Mouse (Mus musculus): Measurements from ENCODE around the gene Rgs12. TPM values are rescaled to one million over a fixed set of nuclear protein-coding genes. Genes with fewer than 3 reads are reported as not detected.

Rgs12 gene
- polyA plus RNA-seq, 1 experiment = 161 TPM

DNA sequence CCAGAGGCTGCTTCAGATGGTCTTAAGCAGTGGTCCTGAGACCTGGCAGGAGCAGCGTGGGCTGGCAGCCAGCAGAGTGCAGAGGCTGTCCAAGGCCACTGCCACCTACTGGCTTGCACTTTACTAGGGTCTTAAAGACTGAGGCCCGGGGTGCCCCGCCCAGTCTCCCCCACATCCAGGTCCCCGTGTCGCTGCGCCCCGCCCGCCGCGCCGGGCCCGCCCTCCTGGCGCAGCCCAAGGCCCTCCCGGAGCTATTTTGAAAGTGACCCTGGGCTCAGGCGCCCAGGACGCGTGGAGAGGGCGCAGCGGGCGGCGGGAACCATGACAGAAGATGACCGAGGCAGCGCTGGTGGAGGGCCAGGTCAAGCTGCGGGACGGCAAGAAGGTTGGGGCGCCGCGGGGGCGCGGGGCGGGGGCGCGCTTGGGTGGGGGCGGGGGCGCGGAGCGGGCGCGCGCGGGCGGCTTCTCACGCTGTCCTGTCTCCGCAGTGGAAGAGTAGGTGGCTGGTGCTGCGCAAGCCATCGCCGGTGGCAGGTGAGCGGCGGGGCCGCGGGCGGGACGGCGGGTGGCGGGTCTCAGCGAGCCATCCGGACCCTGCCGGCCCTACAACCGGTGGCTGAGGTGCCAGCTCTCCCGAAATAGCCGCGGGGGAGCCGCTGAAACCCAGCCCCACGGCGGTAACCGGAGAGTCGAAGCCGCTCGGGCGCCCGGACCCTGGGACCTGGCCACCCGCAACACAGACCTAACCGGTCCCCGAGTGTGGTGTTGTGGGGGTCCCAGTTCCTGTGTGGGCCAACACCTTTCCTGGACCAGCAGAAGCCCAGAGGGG is 107.6 kb downstream of the Rgs12 start, which contains the start of gene Dok7:
Dok7 (plus strand) TSS at position 163 of the 829 bp plus-strand sequence.
- under 1% methylated on average over 72 of the region's 74 CpGs for WGBS
- Histone ChIP-seq H3K4me3 (replicated peaks; ENCODE audit: extremely low read depth, low read depth, low read length) (peak within 1 kb of the TSS; percentile 49), H3K4me1 (ENCODE audit: control insufficient read depth, insufficient read depth, low read length) (0 out of 2 replicates have a peak, but pooled peaks cover 2% of the 10 kb centered on the region)
- DNase-seq = peak; percentile 32
- no peak for TF ChIP-seq CTCF (IDR thresholded peaks at IDR 0.05; ENCODE audit: insufficient read depth, low read length)
- TF ChIP-seq POLR2A (IDR thresholded peaks at IDR 0.05; ENCODE audit: borderline replicate concordance, extremely low read depth, low read depth, low read length) = no peak

DNA sequence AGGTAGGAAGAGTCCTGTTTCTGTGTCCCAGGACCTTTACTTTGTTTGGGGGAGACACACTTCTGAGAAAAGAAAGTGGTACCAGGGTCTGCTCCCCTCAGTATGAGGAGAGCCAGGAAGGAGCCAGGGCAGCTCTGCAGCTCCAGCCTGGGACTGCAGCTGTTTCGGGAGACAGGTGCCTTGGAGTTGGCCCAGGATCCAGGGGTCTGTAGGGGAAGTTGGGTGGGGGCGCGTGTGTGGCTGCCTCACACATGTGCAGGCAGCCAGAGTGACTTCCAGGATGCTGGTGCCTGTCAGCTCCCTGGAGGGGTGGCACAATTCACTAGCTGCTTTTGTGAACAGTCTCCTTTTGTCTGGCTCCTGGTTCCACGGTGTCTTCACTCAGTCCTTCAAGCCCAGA is 108.3 kb downstream of the Rgs12 start:
- DNase-seq = no peak
- TF ChIP-seq POLR2A (IDR thresholded peaks at IDR 0.05; ENCODE audit: borderline replicate concordance, extremely low read depth, low read depth, low read length) (no peak), CTCF (IDR thresholded peaks at IDR 0.05; ENCODE audit: insufficient read depth, low read length) (no peak)
- Histone ChIP-seq H3K4me3 (replicated peaks; ENCODE audit: extremely low read depth, low read depth, low read length) (no peak overlapping the region), H3K4me1 (ENCODE audit: control insufficient read depth, insufficient read depth, low read length) (0 out of 2 replicates have a peak, but pooled peaks cover 2% of the 10 kb centered on the region)
- 16% methylated on average over 4 of the region's 4 CpGs for WGBS

DNA sequence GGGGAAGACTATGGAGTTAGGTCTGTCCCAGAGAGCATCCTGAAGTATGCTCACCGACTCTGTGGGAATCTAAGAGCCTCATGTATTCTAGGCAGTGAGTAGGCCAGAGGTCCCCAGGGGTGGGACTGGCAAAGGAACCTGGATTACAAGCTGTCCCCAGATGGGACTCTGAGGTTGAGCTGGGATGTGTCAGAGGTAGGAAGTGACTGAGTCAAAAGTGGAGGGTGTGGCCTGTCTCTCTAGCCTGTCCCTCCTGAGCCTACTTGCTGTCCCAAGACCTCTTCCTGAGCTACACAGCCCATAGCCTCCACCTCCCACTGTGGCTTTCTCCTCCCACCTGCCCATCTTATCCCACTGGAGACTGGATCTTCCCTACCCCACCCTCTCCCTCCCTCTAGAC is 109.0 kb downstream of the Rgs12 start:
- 54% methylated on average over 1 of the region's 1 CpGs for WGBS
- no peak overlapping the region for H3K4me3 ChIP-seq (replicated peaks; ENCODE audit: extremely low read depth, low read depth, low read length)

DNA sequence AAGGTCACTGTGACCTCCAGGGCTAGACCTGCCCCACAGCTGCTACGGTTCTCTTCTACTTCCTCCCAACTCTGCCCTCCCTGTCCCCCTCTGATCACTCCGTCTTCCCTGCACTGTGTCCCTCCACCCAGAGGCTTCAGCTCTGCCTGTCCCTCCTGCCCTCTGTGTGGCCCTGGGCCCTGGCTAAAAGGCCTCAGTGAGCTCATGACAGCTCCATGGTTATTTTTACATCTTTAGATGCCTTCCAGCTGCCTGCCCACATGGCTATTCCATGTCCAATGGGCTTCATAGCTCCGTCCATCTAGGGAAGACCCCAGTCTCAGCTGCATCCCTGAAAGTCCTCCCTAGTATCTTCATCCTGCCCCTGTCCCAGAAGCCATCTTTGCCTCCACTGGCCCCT is 110.9 kb downstream of the Rgs12 start:
- H3K4me3 ChIP-seq (replicated peaks; ENCODE audit: extremely low read depth, low read depth, low read length) = no peak overlapping the region
- WGBS = 53% methylated on average over 3 of the region's 3 CpGs
- TF ChIP-seq POLR2A (IDR thresholded peaks at IDR 0.05; ENCODE audit: borderline replicate concordance, extremely low read depth, low read depth, low read length) (no peak), CTCF (IDR thresholded peaks at IDR 0.05; ENCODE audit: insufficient read depth, low read length) (no peak)
- 0 out of 2 replicates have a peak, but pooled peaks cover 2% of the 10 kb centered on the region for H3K4me1 ChIP-seq (ENCODE audit: control insufficient read depth, insufficient read depth, low read length)
- no peak for DNase-seq

More for the DNA sequence above, 109.0 kb downstream of the Rgs12 start:
- TF ChIP-seq CTCF (IDR thresholded peaks at IDR 0.05; ENCODE audit: insufficient read depth, low read length) (no peak), POLR2A (IDR thresholded peaks at IDR 0.05; ENCODE audit: borderline replicate concordance, extremely low read depth, low read depth, low read length) (no peak)
- 0 out of 2 replicates have a peak, but pooled peaks cover 2% of the 10 kb centered on the region for H3K4me1 ChIP-seq (ENCODE audit: control insufficient read depth, insufficient read depth, low read length)
- DNase-seq = no peak

DNA sequence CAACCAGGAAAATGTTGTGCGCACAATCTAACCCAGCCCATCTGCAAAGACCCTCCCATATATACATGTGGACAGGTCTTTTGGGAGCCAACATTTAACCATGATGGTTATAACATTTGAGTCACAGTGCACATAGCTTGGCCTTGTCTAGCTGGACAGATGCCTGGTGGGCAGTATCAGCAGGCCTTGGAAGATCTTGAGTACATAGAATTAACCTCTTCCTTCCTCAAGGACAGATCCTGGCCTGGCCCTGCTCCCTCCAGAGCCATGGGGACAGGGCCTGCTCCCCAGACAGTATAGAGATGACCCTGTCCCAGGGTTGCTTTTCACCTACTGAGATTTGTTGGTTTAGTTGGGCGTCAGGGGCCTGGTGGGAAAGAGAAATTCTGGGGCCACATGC is 120.6 kb downstream of the Rgs12 start:
- 82% methylated on average over 2 of the region's 2 CpGs for WGBS
- H3K4me3 ChIP-seq (replicated peaks; ENCODE audit: extremely low read depth, low read depth, low read length) = no peak overlapping the region
- H3K4me1 ChIP-seq (ENCODE audit: control insufficient read depth, insufficient read depth, low read length) = no peaks in the 10 kb centered on the region
- DNase-seq = no peak
- no peak for TF ChIP-seq POLR2A (IDR thresholded peaks at IDR 0.05; ENCODE audit: borderline replicate concordance, extremely low read depth, low read depth, low read length)
- TF ChIP-seq CTCF (IDR thresholded peaks at IDR 0.05; ENCODE audit: insufficient read depth, low read length) = no peak

DNA sequence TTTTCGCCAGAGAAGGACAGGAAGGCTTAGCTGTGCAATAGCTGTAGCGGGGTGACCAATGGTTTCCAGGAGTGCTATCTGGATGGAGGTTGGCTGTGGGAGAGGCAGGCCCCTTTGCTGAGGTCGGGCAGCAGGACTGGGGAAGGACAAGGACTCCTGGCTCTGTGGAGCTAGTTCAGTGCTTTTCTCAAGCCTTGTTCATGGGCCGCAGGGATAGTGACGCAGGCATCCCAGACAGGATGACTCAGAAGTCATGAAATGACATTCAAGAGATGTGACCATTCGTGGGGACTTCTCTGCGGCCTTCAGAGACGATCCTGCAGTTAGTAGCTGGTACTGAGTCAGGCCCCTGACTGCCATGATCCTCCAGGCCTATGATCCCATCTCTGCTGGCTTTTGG is 121.1 kb downstream of the Rgs12 start:
- Histone ChIP-seq H3K4me1 (ENCODE audit: control insufficient read depth, insufficient read depth, low read length) (no peaks in the 10 kb centered on the region), H3K4me3 (replicated peaks; ENCODE audit: extremely low read depth, low read depth, low read length) (no peak overlapping the region)
- TF ChIP-seq POLR2A (IDR thresholded peaks at IDR 0.05; ENCODE audit: borderline replicate concordance, extremely low read depth, low read depth, low read length) = no peak
- no peak for TF ChIP-seq CTCF (IDR thresholded peaks at IDR 0.05; ENCODE audit: insufficient read depth, low read length)
- DNase-seq = no peak
- 85% methylated on average over 8 of the region's 8 CpGs for WGBS

DNA sequence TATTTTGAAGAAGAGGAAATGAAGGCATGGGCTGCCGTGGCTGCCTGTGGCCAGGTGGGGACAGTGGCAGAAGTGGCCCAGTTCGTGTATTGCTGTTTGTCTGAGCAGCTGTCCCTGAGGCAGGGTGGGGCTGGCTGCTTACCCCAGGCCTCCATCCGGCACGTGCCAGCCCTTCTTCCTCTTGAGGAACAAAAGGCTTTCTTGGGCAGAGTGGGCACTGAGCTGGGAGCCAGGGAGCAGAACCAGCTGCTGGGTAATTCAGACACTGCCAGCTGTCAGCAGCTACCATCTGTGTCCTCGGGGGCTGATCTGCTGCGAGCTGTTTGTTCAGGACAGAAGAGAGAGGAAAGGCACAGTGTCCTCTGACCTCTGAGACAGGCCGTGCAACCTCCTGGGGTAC is 121.7 kb downstream of the Rgs12 start:
- Histone ChIP-seq H3K4me1 (ENCODE audit: control insufficient read depth, insufficient read depth, low read length) (no peaks in the 10 kb centered on the region), H3K4me3 (replicated peaks; ENCODE audit: extremely low read depth, low read depth, low read length) (no peak overlapping the region)
- WGBS = 39% methylated on average over 7 of the region's 7 CpGs
- no peak for TF ChIP-seq POLR2A (IDR thresholded peaks at IDR 0.05; ENCODE audit: borderline replicate concordance, extremely low read depth, low read depth, low read length)
- TF ChIP-seq CTCF (IDR thresholded peaks at IDR 0.05; ENCODE audit: insufficient read depth, low read length) = no peak
- DNase-seq = no peak

DNA sequence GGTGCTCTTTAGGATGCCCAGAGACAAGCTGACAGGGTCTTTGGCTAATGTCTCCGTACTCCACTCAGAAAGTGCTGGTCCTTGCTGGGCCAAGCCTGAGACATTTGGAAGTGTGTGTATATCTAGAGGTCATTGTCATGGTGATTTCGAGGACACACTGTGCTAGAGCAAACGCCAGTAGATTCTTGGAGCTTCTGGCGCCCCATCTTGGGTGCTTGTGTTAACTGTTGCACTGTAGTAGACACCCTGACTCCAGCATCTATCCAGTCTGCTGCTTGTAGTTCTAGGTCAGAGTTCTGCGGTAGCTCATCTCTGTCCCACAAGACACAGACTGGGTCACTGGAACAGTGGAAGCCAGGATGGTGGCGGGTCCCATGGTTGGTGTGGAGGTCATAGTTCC is 122.6 kb downstream of the Rgs12 start:
- Histone ChIP-seq H3K4me1 (ENCODE audit: control insufficient read depth, insufficient read depth, low read length) (no peaks in the 10 kb centered on the region), H3K4me3 (replicated peaks; ENCODE audit: extremely low read depth, low read depth, low read length) (no peak overlapping the region)
- 86% methylated on average over 6 of the region's 6 CpGs for WGBS

DNA sequence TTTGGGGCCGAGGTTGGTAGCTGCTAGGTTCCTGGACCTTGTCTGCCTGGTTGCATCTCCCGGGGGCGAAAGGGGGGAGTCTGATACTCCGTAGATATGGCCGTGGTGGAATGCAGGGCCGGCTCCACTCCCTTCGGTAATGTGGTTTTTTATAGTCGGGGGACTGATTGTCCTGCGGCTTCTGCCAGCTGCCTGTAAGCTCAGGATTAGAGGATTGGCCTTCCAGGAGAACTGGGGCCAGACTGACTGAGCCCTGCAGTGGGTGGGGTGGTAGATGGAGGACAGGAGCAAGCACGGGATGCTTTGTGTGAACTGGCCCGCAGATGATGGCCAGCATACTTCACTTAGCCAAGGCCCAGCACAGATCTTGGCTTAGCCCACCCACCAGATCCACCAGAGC is 124.0 kb downstream of the Rgs12 start:
- no peak for TF ChIP-seq POLR2A (IDR thresholded peaks at IDR 0.05; ENCODE audit: borderline replicate concordance, extremely low read depth, low read depth, low read length)
- H3K4me3 ChIP-seq (replicated peaks; ENCODE audit: extremely low read depth, low read depth, low read length) = no peak overlapping the region
- DNase-seq = no peak
- no peaks in the 10 kb centered on the region for H3K4me1 ChIP-seq (ENCODE audit: control insufficient read depth, insufficient read depth, low read length)
- WGBS = 87% methylated on average over 11 of the region's 11 CpGs

More for the DNA sequence above, 122.6 kb downstream of the Rgs12 start:
- DNase-seq = no peak
- TF ChIP-seq CTCF (IDR thresholded peaks at IDR 0.05; ENCODE audit: insufficient read depth, low read length) = no peak
- TF ChIP-seq POLR2A (IDR thresholded peaks at IDR 0.05; ENCODE audit: borderline replicate concordance, extremely low read depth, low read depth, low read length) = no peak

DNA sequence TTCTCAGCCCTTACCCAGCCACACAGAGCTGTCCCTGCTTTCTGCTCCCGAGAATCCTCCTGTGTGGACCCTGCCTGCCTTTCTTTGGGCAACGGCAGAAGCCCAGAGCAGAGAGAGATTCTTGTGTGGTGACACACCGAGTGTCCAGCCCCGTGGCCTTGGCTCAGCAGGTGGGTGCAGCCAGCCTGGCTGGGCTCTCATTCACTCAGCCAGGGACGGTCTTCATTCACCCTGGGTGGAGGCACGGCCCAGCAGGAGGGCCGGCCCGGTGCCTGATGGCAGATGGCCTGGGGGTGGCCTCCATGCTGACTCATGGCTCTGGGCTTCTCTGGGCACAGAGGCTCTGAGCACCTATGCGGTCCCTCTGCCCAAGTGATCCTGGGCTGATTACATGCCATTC is 124.7 kb downstream of the Rgs12 start:
- Histone ChIP-seq H3K4me1 (ENCODE audit: control insufficient read depth, insufficient read depth, low read length) (no peaks in the 10 kb centered on the region), H3K4me3 (replicated peaks; ENCODE audit: extremely low read depth, low read depth, low read length) (no peak overlapping the region)
- DNase-seq = no peak
- no peak for TF ChIP-seq POLR2A (IDR thresholded peaks at IDR 0.05; ENCODE audit: borderline replicate concordance, extremely low read depth, low read depth, low read length)
- TF ChIP-seq CTCF (IDR thresholded peaks at IDR 0.05; ENCODE audit: insufficient read depth, low read length) = no peak
- 72% methylated on average over 9 of the region's 9 CpGs for WGBS
